Mouse (Mus musculus): Measurements from ENCODE around the gene Wdr25. TPM values are rescaled to one million over a fixed set of nuclear protein-coding genes. Genes with fewer than 3 reads are reported as not detected.
A peak's percentile ranks its signal among the peaks of the same experiment; 100 is the strongest.
"Not testable (repeated sequence)": the region's sequence is repeated elsewhere in the genome, so short reads cannot be mapped to it uniquely, and the experiment has no call there.

The Wdr25 gene
- 0.57 and 0.76 TPM in 2 replicates for polyA plus RNA-seq (2012)

- Histone ChIP-seq H3K36me3 (ENCODE audit: control insufficient read depth) (peaks cover 32% of the 10 kb centered on the region), H3K4me1 (ENCODE audit: control insufficient read depth) (peaks cover 34% of the 10 kb centered on the region), H3K9me3 (ENCODE audit: control insufficient read depth, low read length) (no peaks in the 10 kb centered on the region), H3K4me3 (replicated peaks) (peak within 1 kb of the TSS; percentile 91), H3K27me3 (ENCODE audit: control insufficient read depth) (no peaks in the 10 kb centered on the region)
- TF ChIP-seq TAL1 (IDR thresholded peaks at IDR 0.05; ENCODE audit: low read length) (no peak), GATA1 (IDR thresholded peaks at IDR 0.05; ENCODE audit: low read length) (no peak)
Measured at GRCm38 (mm10) chr12:108892989-108893714, at the start of gene Wdr25. TSS of gene Wdr25 (plus strand) at chr12:108893631.

GRCm38 (mm10) chr12:108848033-108848432, 45.4 kb upstream of the Wdr25 start:
- H3K4me1 ChIP-seq (ENCODE audit: control insufficient read depth): peaks cover 19% of the 10 kb centered on the region
- not testable (repeated sequence) for H3K36me3 ChIP-seq (ENCODE audit: control insufficient read depth); H3K9me3 ChIP-seq (ENCODE audit: control insufficient read depth, low read length); H3K4me3 ChIP-seq (replicated peaks); H3K27me3 ChIP-seq (ENCODE audit: control insufficient read depth)

GRCm38 (mm10) chr12:108849488-108850022, 43.9 kb upstream of the Wdr25 start:
- Histone ChIP-seq H3K27me3 (ENCODE audit: control insufficient read depth) (no peaks in the 10 kb centered on the region), H3K4me1 (ENCODE audit: control insufficient read depth) (peaks cover 11% of the 10 kb centered on the region), H3K9me3 (ENCODE audit: control insufficient read depth, low read length) (no peaks in the 10 kb centered on the region), H3K36me3 (ENCODE audit: control insufficient read depth) (no peaks in the 10 kb centered on the region; the same call in 1 of the 2 replicates), H3K4me3 (replicated peaks) (no peak overlapping the region)
- no peak for TF ChIP-seq TAL1 (IDR thresholded peaks at IDR 0.05; ENCODE audit: low read length)
- TF ChIP-seq GATA1 (IDR thresholded peaks at IDR 0.05; ENCODE audit: low read length): no peak

GRCm38 (mm10) chr12:108850129-108850528, 43.3 kb upstream of the Wdr25 start:
- H3K9me3 ChIP-seq (ENCODE audit: control insufficient read depth, low read length): no peaks in the 10 kb centered on the region
- TF ChIP-seq TAL1 (IDR thresholded peaks at IDR 0.05; ENCODE audit: low read length) (no peak), GATA1 (IDR thresholded peaks at IDR 0.05; ENCODE audit: low read length) (no peak)
- no peaks in the 10 kb centered on the region for H3K27me3 ChIP-seq (ENCODE audit: control insufficient read depth)
- H3K4me1 ChIP-seq (ENCODE audit: control insufficient read depth): peaks cover 9% of the 10 kb centered on the region
- no peak overlapping the region for H3K4me3 ChIP-seq (replicated peaks)
- H3K36me3 ChIP-seq (ENCODE audit: control insufficient read depth): no peaks in the 10 kb centered on the region

GRCm38 (mm10) chr12:108850886-108851285, 42.5 kb upstream of the Wdr25 start:
- H3K27me3 ChIP-seq (ENCODE audit: control insufficient read depth): no peaks in the 10 kb centered on the region
- H3K9me3 ChIP-seq (ENCODE audit: control insufficient read depth, low read length): no peaks in the 10 kb centered on the region
- no peak overlapping the region for H3K4me3 ChIP-seq (replicated peaks)
- H3K4me1 ChIP-seq (ENCODE audit: control insufficient read depth): peaks cover 1% of the 10 kb centered on the region
- H3K36me3 ChIP-seq (ENCODE audit: control insufficient read depth): no peaks in the 10 kb centered on the region
- TF ChIP-seq TAL1 (IDR thresholded peaks at IDR 0.05; ENCODE audit: low read length) (no peak), GATA1 (IDR thresholded peaks at IDR 0.05; ENCODE audit: low read length) (no peak)

GRCm38 (mm10) chr12:108852822-108853221, 40.6 kb upstream of the Wdr25 start:
- Histone ChIP-seq H3K4me3 (replicated peaks) (no peak overlapping the region), H3K36me3 (ENCODE audit: control insufficient read depth) (no peaks in the 10 kb centered on the region), H3K27me3 (ENCODE audit: control insufficient read depth) (no peaks in the 10 kb centered on the region), H3K4me1 (ENCODE audit: control insufficient read depth) (no peaks in the 10 kb centered on the region; the same call in none of the 2 replicates), H3K9me3 (ENCODE audit: control insufficient read depth, low read length) (no peaks in the 10 kb centered on the region)
- TF ChIP-seq TAL1 (IDR thresholded peaks at IDR 0.05; ENCODE audit: low read length): no peak
- TF ChIP-seq GATA1 (IDR thresholded peaks at IDR 0.05; ENCODE audit: low read length): no peak

GRCm38 (mm10) chr12:108855081-108855480, 38.4 kb upstream of the Wdr25 start:
- no peak overlapping the region for H3K4me3 ChIP-seq (replicated peaks)
- TF ChIP-seq TAL1 (IDR thresholded peaks at IDR 0.05; ENCODE audit: low read length): no peak
- no peak for TF ChIP-seq GATA1 (IDR thresholded peaks at IDR 0.05; ENCODE audit: low read length)
- H3K27me3 ChIP-seq (ENCODE audit: control insufficient read depth): no peaks in the 10 kb centered on the region
- H3K36me3 ChIP-seq (ENCODE audit: control insufficient read depth): peaks cover 10% of the 10 kb centered on the region
- H3K4me1 ChIP-seq (ENCODE audit: control insufficient read depth): peaks cover 6% of the 10 kb centered on the region
- H3K9me3 ChIP-seq (ENCODE audit: control insufficient read depth, low read length): no peaks in the 10 kb centered on the region

- Histone ChIP-seq H3K9me3 (ENCODE audit: control insufficient read depth, low read length) (no peaks in the 10 kb centered on the region), H3K4me3 (replicated peaks) (no peak overlapping the region), H3K4me1 (ENCODE audit: control insufficient read depth) (peaks cover 6% of the 10 kb centered on the region), H3K36me3 (ENCODE audit: control insufficient read depth) (peaks cover 21% of the 10 kb centered on the region), H3K27me3 (ENCODE audit: control insufficient read depth) (no peaks in the 10 kb centered on the region)
- TF ChIP-seq TAL1 (IDR thresholded peaks at IDR 0.05; ENCODE audit: low read length) (no peak), GATA1 (IDR thresholded peaks at IDR 0.05; ENCODE audit: low read length) (no peak)
Measured at GRCm38 (mm10) chr12:108856186-108856585, 37.2 kb upstream of the Wdr25 start.

- Histone ChIP-seq H3K27me3 (ENCODE audit: control insufficient read depth) (no peaks in the 10 kb centered on the region), H3K9me3 (ENCODE audit: control insufficient read depth, low read length) (no peaks in the 10 kb centered on the region), H3K4me3 (replicated peaks) (no peak overlapping the region), H3K4me1 (ENCODE audit: control insufficient read depth) (peaks cover 6% of the 10 kb centered on the region), H3K36me3 (ENCODE audit: control insufficient read depth) (peaks cover 31% of the 10 kb centered on the region)
- TF ChIP-seq TAL1 (IDR thresholded peaks at IDR 0.05; ENCODE audit: low read length): no peak
Measured at GRCm38 (mm10) chr12:108857109-108857508, 36.3 kb upstream of the Wdr25 start.

Measured in erythroblast, embryonic 14.5 days (primary cell).